ENCODE assay signal across 8 mouse cellular contexts in genomic region chr16:44141483-44141882, GRCm38 (mm10). TPM values are rescaled to one million over a fixed set of nuclear protein-coding genes. Genes with fewer than 3 reads are reported as not detected.
DNase-seq lines count a peak whose midpoint lies in the region; ATAC-seq and TF ChIP-seq lines count a peak whose summit lies in the region.

No protein-coding gene starts in this region.

- DNase-seq in heart, embryonic 10.5 days (ENCODE audit: low spot score) = no peak
- no peak for DNase-seq in heart, postnatal 14 days
- no peak for DNase-seq in G1E (ENCODE audit: low spot score)
- peak; percentile 27 for DNase-seq in forebrain, postnatal 0 days
- no peak for DNase-seq in limb, embryonic 11.5 days (ENCODE audit: low spot score)
- DNase-seq in ovary, postnatal 14 days (ENCODE audit: low spot score) = no peak
- DNase-seq in thymus, postnatal 4 days = no peak

- no peak overlapping the region for H3K9ac ChIP-seq in forebrain, postnatal 0 days
- no peak overlapping the region for H3K9ac ChIP-seq in limb, embryonic 11.5 days (ENCODE audit: low read length)
- no peak overlapping the region for H3K9ac ChIP-seq in stomach, embryonic 15.5 days

- 63% methylated on average over 6 of the region's 6 CpGs for WGBS in heart, embryonic 10.5 days
- WGBS in forebrain, postnatal 0 days = 22% methylated on average over 6 of the region's 6 CpGs
- WGBS in limb, embryonic 11.5 days = 70% methylated on average over 6 of the region's 6 CpGs
- 37% methylated on average over 6 of the region's 6 CpGs for WGBS in stomach, embryonic 15.5 days

- TF ChIP-seq CTCF in G1E (IDR thresholded peaks at IDR 0.05; ENCODE audit: low read depth, low read length) = no peak
- no peak for TF ChIP-seq CTCF in forebrain, postnatal 0 days (IDR thresholded peaks at IDR 0.05; ENCODE audit: low read depth)

- H3K9me3 ChIP-seq in heart, embryonic 10.5 days = no peaks in the 10 kb centered on the region
- H3K9me3 ChIP-seq in G1E (replicated peaks) = no peaks in the 10 kb centered on the region
- H3K9me3 ChIP-seq in forebrain, postnatal 0 days (ENCODE audit: low read length) = no peaks in the 10 kb centered on the region
- H3K9me3 ChIP-seq in limb, embryonic 11.5 days (ENCODE audit: control insufficient read depth, low read length) = no peaks in the 10 kb centered on the region
- no peaks in the 10 kb centered on the region for H3K9me3 ChIP-seq in stomach, embryonic 15.5 days

- peaks cover 11% of the 10 kb centered on the region for H3K4me1 ChIP-seq in heart, embryonic 10.5 days
- H3K4me1 ChIP-seq in G1E (ENCODE audit: insufficient read depth, low read depth, low read length) = peaks cover 33% of the 10 kb centered on the region
- H3K4me1 ChIP-seq in forebrain, postnatal 0 days (ENCODE audit: insufficient read depth) = peaks cover 12% of the 10 kb centered on the region; the same call in 1 of the 2 replicates
- H3K4me1 ChIP-seq in limb, embryonic 11.5 days (ENCODE audit: control insufficient read depth, insufficient read depth, low read length) = no peaks in the 10 kb centered on the region
- 0 out of 2 replicates have a peak, but pooled peaks cover 2% of the 10 kb centered on the region for H3K4me1 ChIP-seq in stomach, embryonic 15.5 days

- H3K36me3 ChIP-seq in heart, embryonic 10.5 days = no peaks in the 10 kb centered on the region
- peaks cover 6% of the 10 kb centered on the region for H3K36me3 ChIP-seq in G1E (replicated peaks)
- H3K36me3 ChIP-seq in forebrain, postnatal 0 days (ENCODE audit: insufficient read depth) = no peaks in the 10 kb centered on the region
- H3K36me3 ChIP-seq in limb, embryonic 11.5 days (ENCODE audit: control insufficient read depth, insufficient read depth, low read length) = no peaks in the 10 kb centered on the region
- H3K36me3 ChIP-seq in stomach, embryonic 15.5 days = no peaks in the 10 kb centered on the region

- intact Hi-C loops in heart, postnatal 14 days (cut with DNase I) = no loop called here

- no peaks in the 10 kb centered on the region for H3K27me3 ChIP-seq in heart, embryonic 10.5 days (ENCODE audit: insufficient read depth, poor library complexity, severe bottlenecking)
- H3K27me3 ChIP-seq in G1E (ENCODE audit: insufficient read depth, low read length) = no peaks in the 10 kb centered on the region
- H3K27me3 ChIP-seq in forebrain, postnatal 0 days (ENCODE audit: insufficient read depth, low read length) = no peaks in the 10 kb centered on the region
- H3K27me3 ChIP-seq in limb, embryonic 11.5 days (ENCODE audit: control insufficient read depth, insufficient read depth, low read length) = no peaks in the 10 kb centered on the region
- H3K27me3 ChIP-seq in stomach, embryonic 15.5 days (replicated peaks) = no peaks in the 10 kb centered on the region

- no peak for ATAC-seq in G1E (ENCODE audit: extremely low read depth, insufficient number of reproducible peaks, low FRiP score, poor library complexity, severe bottlenecking)
- ATAC-seq in forebrain, postnatal 0 days = no peak
- no peak for ATAC-seq in limb, embryonic 11.5 days (ENCODE audit: insufficient number of reproducible peaks, low FRiP score, low TSS enrichment, low read depth)
- ATAC-seq in stomach, embryonic 15.5 days (ENCODE audit: insufficient read depth, low FRiP score, low read depth) = no peak

- H3K4me3 ChIP-seq in heart, embryonic 10.5 days = peak overlapping the region; percentile 95
- peak overlapping the region; percentile 99 for H3K4me3 ChIP-seq in G1E (ENCODE audit: low read depth, low read length)
- no peak overlapping the region for H3K4me3 ChIP-seq in forebrain, postnatal 0 days (ENCODE audit: low read depth, low read length)
- H3K4me3 ChIP-seq in limb, embryonic 11.5 days (ENCODE audit: low read depth, low read length) = no peak overlapping the region
- H3K4me3 ChIP-seq in stomach, embryonic 15.5 days (replicated peaks) = 0 out of 2 replicates have a peak overlapping the region, but pooled peaks have one; percentile 4

- H3K27ac ChIP-seq in heart, embryonic 10.5 days = no peak overlapping the region
- H3K27ac ChIP-seq in forebrain, postnatal 0 days (ENCODE audit: low read depth, low read length) = no peak overlapping the region
- no peak overlapping the region for H3K27ac ChIP-seq in limb, embryonic 11.5 days (replicated peaks; ENCODE audit: low read depth, low read length)
- no peak overlapping the region; the same call in 1 of the 2 replicates for H3K27ac ChIP-seq in stomach, embryonic 15.5 days

- H3K4me2 ChIP-seq in forebrain, postnatal 0 days (ENCODE audit: low read depth) = peak overlapping the region; percentile 70
- peak overlapping the region; percentile 3; the same call in 1 of the 2 replicates for H3K4me2 ChIP-seq in limb, embryonic 11.5 days (ENCODE audit: low read depth, severe bottlenecking)
- H3K4me2 ChIP-seq in stomach, embryonic 15.5 days = peak overlapping the region; percentile 75

RNA-seq across cellular contexts. Expression of gene Naa50, which starts 1.9 kb away (rescaled TPM):
- 101 and 126 TPM in 2 replicates for polyA plus RNA-seq in heart, embryonic 10.5 days (2016; fragmentation: Nextera tagmentation; extraction: Ambion mirVana)
- 10 to 100 TPM; 52.5 to 56.0 TPM for total RNA-seq in heart, postnatal 14 days (2021)
- total RNA-seq in G1E (2014; fragmentation: Nextera tagmentation) (171 and 207 TPM in 2 replicates), G1E (2017) (73.3 and 89.8 TPM in 2 replicates)
- polyA plus RNA-seq in G1E (2012) = 44.5 and 57.3 TPM in 2 replicates
- total RNA-seq in forebrain, postnatal 0 days (2014; rRNA removed) = 16.2 and 19.8 TPM in 2 replicates
- polyA plus RNA-seq in forebrain, postnatal 0 days (2015; fragmentation: Nextera tagmentation; extraction: Ambion mirVana) = 43.4 and 51.6 TPM in 2 replicates
- 88.1 and 97.9 TPM in 2 replicates for polyA plus RNA-seq in limb, embryonic 11.5 days (2014; fragmentation: Nextera tagmentation; extraction: Ambion mirVana)
- polyA plus RNA-seq in stomach, embryonic 15.5 days (2015; fragmentation: Nextera tagmentation; extraction: Ambion mirVana) = 110 and 112 TPM in 2 replicates

RNA-seq across cellular contexts. Expression of gene Atp6v1a, which starts 2.0 kb away (rescaled TPM):
- 38.1 and 39.2 TPM in 2 replicates for polyA plus RNA-seq in heart, embryonic 10.5 days (2016; fragmentation: Nextera tagmentation; extraction: Ambion mirVana)
- 10 to 100 TPM; 37.8 to 39.6 TPM for total RNA-seq in heart, postnatal 14 days (2021)
- total RNA-seq in G1E (2014; fragmentation: Nextera tagmentation) = 57.4 and 62.7 TPM in 2 replicates
- total RNA-seq in G1E (2017) = 158 and 174 TPM in 2 replicates
- 1.6 and 2.7 TPM in 2 replicates for polyA plus RNA-seq in G1E (2012)
- 192 TPM in 2 replicates for total RNA-seq in forebrain, postnatal 0 days (2014; rRNA removed)
- 132 and 149 TPM in 2 replicates for polyA plus RNA-seq in forebrain, postnatal 0 days (2015; fragmentation: Nextera tagmentation; extraction: Ambion mirVana)
- polyA plus RNA-seq in limb, embryonic 11.5 days (2014; fragmentation: Nextera tagmentation; extraction: Ambion mirVana) = 52.3 and 52.5 TPM in 2 replicates
- polyA plus RNA-seq in stomach, embryonic 15.5 days (2015; fragmentation: Nextera tagmentation; extraction: Ambion mirVana) = 49.4 and 51.8 TPM in 2 replicates

RNA-seq across cellular contexts. Expression of gene Usf3, which starts 31.6 kb away (rescaled TPM):
- polyA plus RNA-seq in heart, embryonic 10.5 days (2016; fragmentation: Nextera tagmentation; extraction: Ambion mirVana) = 2.4 and 2.8 TPM in 2 replicates
- 10 to 100 TPM; 21.0 to 22.3 TPM for total RNA-seq in heart, postnatal 14 days (2021)
- total RNA-seq in G1E (2014; fragmentation: Nextera tagmentation) (50.4 and 56.7 TPM in 2 replicates), G1E (2017) (10.2 TPM in 2 replicates)
- 4.0 and 4.4 TPM in 2 replicates for polyA plus RNA-seq in G1E (2012)
- total RNA-seq in forebrain, postnatal 0 days (2014; rRNA removed) = 12.2 and 14.5 TPM in 2 replicates
- 0.94 and 2.3 TPM in 2 replicates for polyA plus RNA-seq in forebrain, postnatal 0 days (2015; fragmentation: Nextera tagmentation; extraction: Ambion mirVana)
- 5.1 and 5.7 TPM in 2 replicates for polyA plus RNA-seq in limb, embryonic 11.5 days (2014; fragmentation: Nextera tagmentation; extraction: Ambion mirVana)
- polyA plus RNA-seq in stomach, embryonic 15.5 days (2015; fragmentation: Nextera tagmentation; extraction: Ambion mirVana) = 3.3 and 3.4 TPM in 2 replicates

Comparison
In these comparisons a context has a peak if more than half of its experiments do, and no peak if none do; other contexts are left out.
1. H3K4me3 ChIP-seq: peak in heart, embryonic 10.5 days (single experiment), G1E (single experiment) and stomach, embryonic 15.5 days (single experiment); none in forebrain, postnatal 0 days (single experiment) and limb, embryonic 11.5 days (single experiment).
2. H3K4me2 ChIP-seq: peak in every context shown above with its lines; median percentile 75 in stomach, embryonic 15.5 days; 70 in forebrain, postnatal 0 days; 3 in limb, embryonic 11.5 days.
3. RNA of gene Atp6v1a, which starts 2.0 kb away (polyA plus RNA-seq): 132 to 149 TPM in forebrain, postnatal 0 days, 52.3 to 52.5 TPM in limb, embryonic 11.5 days, 49.4 to 51.8 TPM in stomach, embryonic 15.5 days and 38.1 to 39.2 TPM in heart, embryonic 10.5 days; 1.6 to 2.7 TPM in G1E; every median in the first group is over 10 times any median in the second.